Mouse (Mus musculus) neural tube, embryonic 12.5 days (tissue): Measurements from ENCODE around the gene Hinfp. TPM values are rescaled to one million over a fixed set of nuclear protein-coding genes. Genes with fewer than 3 reads are reported as not detected.

ENCODE experiments used
- ATAC-seq: fragments of 200-750 bp; cut with Nextera tagmentation; 2 replicates; pipeline ENCODE4 v1.8.0; 2017; ENCODE audit warnings: low read depth, mild to moderate bottlenecking, moderate TSS enrichment, moderate library complexity; ENCODE audit not compliant: low FRiP score
- H3K27ac ChIP-seq: fragments of 300-500 bp; sonication (generic); 2 replicates; pipeline ENCODE4 v1.5.1; 2016
- H3K27me3 ChIP-seq: fragments of 300-500 bp; sonication (generic); replicated peaks from 2 replicates; pipeline ENCODE4 v1.6.1; 2016; ENCODE audit warnings: mild to moderate bottlenecking
- H3K36me3 ChIP-seq: fragments of 300-500 bp; sonication (generic); 2 replicates; pipeline ENCODE4 v1.6.1; 2016; ENCODE audit warnings: mild to moderate bottlenecking
- H3K4me1 ChIP-seq: fragments of 300-500 bp; sonication (generic); 2 replicates; pipeline ENCODE4 v1.6.1; 2016
- H3K4me2 ChIP-seq: fragments of 300-500 bp; sonication (generic); replicated peaks from 2 replicates; pipeline ENCODE4 v1.6.1; 2016; ENCODE audit warnings: mild to moderate bottlenecking
- H3K4me3 ChIP-seq: fragments of 300-500 bp; sonication (generic); 2 replicates; pipeline ENCODE4 v1.5.1; 2016
- H3K9ac ChIP-seq: fragments of 300-500 bp; sonication (generic); 2 replicates; pipeline ENCODE4 v1.6.1; 2016; ENCODE audit warnings: mild to moderate bottlenecking
- H3K9me3 ChIP-seq: fragments of 300-500 bp; sonication (generic); 2 replicates; pipeline ENCODE4 v1.6.1; 2016; ENCODE audit warnings: mild to moderate bottlenecking
- WGBS: fragments of 180-500 bp; shearing (Covaris S2); methylation state at CpG from one replicate; pipeline ENCODE4 v1.1.7; 2016; 5-methylcytosine and 5-hydroxymethylcytosine counted together
- polyA plus RNA-seq: library from polyadenylated mRNA; unstranded; fragments of >200 nt; fragmentation: Nextera tagmentation; extraction: Ambion mirVana; gene quantifications from 2 replicates; pipeline ENCODE4 v1.2.1, GENCODE M21; 2016

Hinfp gene
- polyA plus RNA-seq, 1 experiment from 2014 or later: 33.5 TPM

- H3K9ac ChIP-seq: no peak overlapping the region
- H3K9me3 ChIP-seq: no peaks in the 10 kb centered on the region
- WGBS: 66% methylated on average over 8 of the region's 8 CpGs
- no peak overlapping the region for H3K4me2 ChIP-seq
- H3K36me3 ChIP-seq: no peaks in the 10 kb centered on the region
- H3K27ac ChIP-seq: no peak overlapping the region
- no peak for ATAC-seq
- H3K27me3 ChIP-seq: no peaks in the 10 kb centered on the region; the same call in 1 of the 2 replicates
- peaks cover 10% of the 10 kb centered on the region; the same call in 1 of the 2 replicates for H3K4me1 ChIP-seq
- no peak overlapping the region for H3K4me3 ChIP-seq
Observed at GRCm38 (mm10) chr9:44266478-44267226, 38.8 kb downstream of the Hinfp start.

GRCm38 (mm10) chr9:44261388-44261787 lies 44.1 kb downstream of the Hinfp start:
- WGBS: 79% methylated on average over 14 of the region's 14 CpGs
- Histone ChIP-seq H3K36me3 (no peaks in the 10 kb centered on the region), H3K4me2 (no peak overlapping the region), H3K9ac (peak overlapping the region; percentile 21; the same call in 1 of the 2 replicates), H3K27me3 (no peaks in the 10 kb centered on the region; the same call in 1 of the 2 replicates), H3K4me1 (no peaks in the 10 kb centered on the region), H3K27ac (no peak overlapping the region), H3K4me3 (no peak overlapping the region), H3K9me3 (no peaks in the 10 kb centered on the region)
- ATAC-seq: no peak

GRCm38 (mm10) chr9:44259014-44259413 lies 46.5 kb downstream of the Hinfp start:
- WGBS: 82% methylated on average over 10 of the region's 10 CpGs
- H3K9ac ChIP-seq: no peak overlapping the region
- ATAC-seq: no peak
- no peak overlapping the region for H3K4me3 ChIP-seq
- H3K36me3 ChIP-seq: no peaks in the 10 kb centered on the region
- H3K27me3 ChIP-seq: no peaks in the 10 kb centered on the region; the same call in 1 of the 2 replicates
- H3K4me2 ChIP-seq: no peak overlapping the region
- H3K9me3 ChIP-seq: no peaks in the 10 kb centered on the region
- no peak overlapping the region for H3K27ac ChIP-seq
- H3K4me1 ChIP-seq: peaks cover 19% of the 10 kb centered on the region

GRCm38 (mm10) chr9:44256213-44256612 lies 49.3 kb downstream of the Hinfp start:
- H3K27ac ChIP-seq: no peak overlapping the region
- 91% methylated on average over 8 of the region's 8 CpGs for WGBS

GRCm38 (mm10) chr9:44255136-44255521 lies 50.3 kb downstream of the Hinfp start:
- peaks cover 27% of the 10 kb centered on the region for H3K4me1 ChIP-seq
- H3K36me3 ChIP-seq: no peaks in the 10 kb centered on the region
- H3K4me2 ChIP-seq: peak overlapping the region; percentile 20; the same call in 1 of the 2 replicates
- 0 out of 2 replicates have a peak overlapping the region, but pooled peaks have one; percentile 32 for H3K27ac ChIP-seq
- no peaks in the 10 kb centered on the region for H3K27me3 ChIP-seq
- H3K4me3 ChIP-seq: no peak overlapping the region
- 62% methylated on average over 6 of the region's 6 CpGs for WGBS
- ATAC-seq: 0 out of 2 replicates have a peak, but pooled peaks have one; percentile 48
- H3K9me3 ChIP-seq: no peaks in the 10 kb centered on the region
- no peak overlapping the region for H3K9ac ChIP-seq

More at GRCm38 (mm10) chr9:44256213-44256612, 49.3 kb downstream of the Hinfp start:
- H3K9ac ChIP-seq: no peak overlapping the region
- no peak overlapping the region for H3K4me2 ChIP-seq
- no peaks in the 10 kb centered on the region for H3K36me3 ChIP-seq
- no peak overlapping the region for H3K4me3 ChIP-seq
- ATAC-seq: no peak
- H3K27me3 ChIP-seq: no peaks in the 10 kb centered on the region
- H3K4me1 ChIP-seq: peaks cover 27% of the 10 kb centered on the region
- H3K9me3 ChIP-seq: no peaks in the 10 kb centered on the region

GRCm38 (mm10) chr9:44254508-44255135 lies 50.8 kb downstream of the Hinfp start:
- Histone ChIP-seq H3K4me2 (peak overlapping the region; percentile 20; the same call in 1 of the 2 replicates), H3K4me1 (peaks cover 27% of the 10 kb centered on the region)
- peak; percentile 68; the same call in 1 of the 2 replicates for ATAC-seq

GRCm38 (mm10) chr9:44253441-44253840 lies 52.0 kb downstream of the Hinfp start:
- 84% methylated on average over 6 of the region's 6 CpGs for WGBS
- H3K27me3 ChIP-seq: no peaks in the 10 kb centered on the region
- H3K9ac ChIP-seq: no peak overlapping the region
- H3K9me3 ChIP-seq: no peaks in the 10 kb centered on the region
- H3K4me3 ChIP-seq: no peak overlapping the region
- H3K4me2 ChIP-seq: no peak overlapping the region
- no peaks in the 10 kb centered on the region for H3K36me3 ChIP-seq
- ATAC-seq: no peak
- H3K4me1 ChIP-seq: peaks cover 27% of the 10 kb centered on the region
- no peak overlapping the region for H3K27ac ChIP-seq

More at GRCm38 (mm10) chr9:44254508-44255135, 50.8 kb downstream of the Hinfp start:
- H3K36me3 ChIP-seq: no peaks in the 10 kb centered on the region
- no peaks in the 10 kb centered on the region for H3K9me3 ChIP-seq
- no peaks in the 10 kb centered on the region for H3K27me3 ChIP-seq
- H3K4me3 ChIP-seq: no peak overlapping the region
- H3K9ac ChIP-seq: no peak overlapping the region
- no peak overlapping the region for H3K27ac ChIP-seq
- 17% methylated on average over 5 of the region's 5 CpGs for WGBS

- Histone ChIP-seq H3K4me1 (peaks cover 27% of the 10 kb centered on the region), H3K36me3 (no peaks in the 10 kb centered on the region), H3K27ac (no peak within 1 kb of the TSS), H3K9me3 (no peaks in the 10 kb centered on the region), H3K27me3 (no peaks in the 10 kb centered on the region), H3K4me3 (no peak within 1 kb of the TSS), H3K9ac (no peak within 1 kb of the TSS), H3K4me2 (no peak within 1 kb of the TSS)
- no peak for ATAC-seq
- 80% methylated on average over 10 of the region's 10 CpGs for WGBS
Observed at GRCm38 (mm10) chr9:44251314-44251713, 54.2 kb downstream of the Hinfp start, which contains the start of gene Pdzd3. Gene Pdzd3 (minus strand): TSS chr9:44251471.

GRCm38 (mm10) chr9:44250445-44250844 lies 55.0 kb downstream of the Hinfp start:
- no peak for ATAC-seq
- Histone ChIP-seq H3K4me2 (no peak overlapping the region), H3K4me3 (no peak overlapping the region), H3K4me1 (peaks cover 23% of the 10 kb centered on the region), H3K27ac (no peak overlapping the region), H3K27me3 (no peaks in the 10 kb centered on the region), H3K9ac (no peak overlapping the region), H3K36me3 (no peaks in the 10 kb centered on the region), H3K9me3 (no peaks in the 10 kb centered on the region)
- 53% methylated on average over 4 of the region's 4 CpGs for WGBS

GRCm38 (mm10) chr9:44249181-44250146 lies 56.0 kb downstream of the Hinfp start:
- Histone ChIP-seq H3K4me3 (no peak overlapping the region), H3K4me2 (peak overlapping the region; percentile 22; the same call in 1 of the 2 replicates), H3K4me1 (peaks cover 13% of the 10 kb centered on the region), H3K27me3 (no peaks in the 10 kb centered on the region), H3K36me3 (no peaks in the 10 kb centered on the region), H3K9me3 (no peaks in the 10 kb centered on the region), H3K9ac (no peak overlapping the region), H3K27ac (no peak overlapping the region)
- WGBS: 51% methylated on average over 26 of the region's 26 CpGs
- ATAC-seq: 0 out of 2 replicates have a peak, but pooled peaks have one; percentile 63

- no peak overlapping the region for H3K4me3 ChIP-seq
- no peaks in the 10 kb centered on the region for H3K9me3 ChIP-seq
- H3K27ac ChIP-seq: no peak overlapping the region
- no peak for ATAC-seq
- no peaks in the 10 kb centered on the region for H3K4me1 ChIP-seq
- no peak overlapping the region for H3K4me2 ChIP-seq
- no peaks in the 10 kb centered on the region for H3K27me3 ChIP-seq
- 89% methylated on average over 6 of the region's 6 CpGs for WGBS
- H3K36me3 ChIP-seq: no peaks in the 10 kb centered on the region
- no peak overlapping the region for H3K9ac ChIP-seq
Observed at GRCm38 (mm10) chr9:44247907-44248306, 57.6 kb downstream of the Hinfp start.
